Mouse (Mus musculus): ENCODE data around the gene Rfx3.

- TF ChIP-seq POLR2A (IDR thresholded peaks at IDR 0.05; ENCODE audit: low read depth, low read length) (no peak), CTCF (IDR thresholded peaks at IDR 0.05; ENCODE audit: extremely low read depth, insufficient read depth, insufficient read length, insufficient replicate concordance) (no peak)
These were observed 79.8 kb downstream of the Rfx3 start for GRCm38 (mm10) chr19:27931136-27931535.

Measured in spleen, adult 2 months (tissue).